Mouse (Mus musculus): ENCODE data around the gene Ddr2.

DNA sequence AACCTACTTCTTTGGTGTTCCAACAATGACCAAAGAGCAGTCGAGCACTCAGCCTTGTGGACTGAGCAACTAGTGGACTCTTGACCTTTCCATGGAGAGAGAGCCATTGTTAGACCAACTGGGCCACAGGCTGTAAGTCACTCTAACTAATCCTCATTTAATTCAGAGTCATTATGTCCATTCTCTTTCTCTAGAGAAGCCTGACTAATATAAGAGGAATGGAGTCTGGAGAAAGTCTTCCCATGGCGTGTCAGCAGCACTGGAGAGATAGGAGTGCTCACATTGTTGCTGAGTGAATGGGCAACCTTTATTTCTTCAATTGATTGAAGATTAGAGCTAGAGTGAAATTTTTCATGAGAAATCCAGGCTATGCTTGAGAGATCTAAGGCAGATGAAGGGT lies 14.1 kb upstream of the Ddr2 start:
- no peak for TF ChIP-seq MYOD1 (IDR thresholded peaks at IDR 0.05; ENCODE audit: control insufficient read depth, insufficient read length, low read depth)
- no peak for TF ChIP-seq CTCF (IDR thresholded peaks at IDR 0.05; ENCODE audit: control insufficient read depth, insufficient read depth, insufficient read length)
- TF ChIP-seq USF1 (IDR thresholded peaks at IDR 0.05; ENCODE audit: low read depth): no peak
- TF ChIP-seq MAX (IDR thresholded peaks at IDR 0.05): no peak
- TF ChIP-seq FOSL1 (IDR thresholded peaks at IDR 0.05; ENCODE audit: insufficient read depth, low read length, poor library complexity, severe bottlenecking): no peak
- no peak for TF ChIP-seq MYOG (IDR thresholded peaks at IDR 0.05; ENCODE audit: control insufficient read depth, extremely low read depth, insufficient read length)
- no peak for TF ChIP-seq CEBPB (IDR thresholded peaks at IDR 0.05; ENCODE audit: low read depth)
